Mouse (Mus musculus) midbrain, postnatal 0 days (tissue): ENCODE data around the gene Ergic1. TPM values are rescaled to one million over a fixed set of nuclear protein-coding genes. Genes with fewer than 3 reads are reported as not detected.

Experiments
- ATAC-seq: fragments of 200-750 bp; cut with Nextera tagmentation; 2 replicates; pipeline ENCODE4 v1.8.0; 2017; ENCODE audit warnings: moderate number of reproducible peaks, mild to moderate bottlenecking, moderate TSS enrichment, moderate library complexity; ENCODE audit not compliant: low FRiP score
- DNase-seq: peaks from one replicate; pipeline ENCODE4 v3.0.0-alpha.2; 2015; ENCODE audit warnings: low spot score
- H3K27ac ChIP-seq: fragments of 300-500 bp; sonication (generic); 2 replicates; pipeline ENCODE4 v1.5.1; 2014; ENCODE audit warnings: low read depth, mild to moderate bottlenecking, low read length, mixed read lengths
- H3K27me3 ChIP-seq: fragments of 300-500 bp; sonication (generic); 2 replicates; pipeline ENCODE4 v1.6.1; 2014; ENCODE audit warnings: low read length, control low read depth, mixed read lengths; ENCODE audit not compliant: insufficient read depth
- H3K36me3 ChIP-seq: fragments of 300-500 bp; sonication (generic); 2 replicates; pipeline ENCODE4 v1.6.1; 2014; ENCODE audit warnings: low read length, control low read depth, mixed read lengths; ENCODE audit not compliant: insufficient read depth
- H3K4me1 ChIP-seq: fragments of 300-500 bp; sonication (generic); 2 replicates; pipeline ENCODE4 v1.6.1; 2014; ENCODE audit warnings: mild to moderate bottlenecking, control low read depth, antibody characterized with exemption, low read length, mixed read lengths; ENCODE audit not compliant: insufficient read depth
- H3K4me2 ChIP-seq: fragments of 300-500 bp; sonication (generic); 2 replicates; pipeline ENCODE4 v1.6.1; 2014; ENCODE audit warnings: low read depth, mild to moderate bottlenecking, low read length, mixed read lengths; ENCODE audit not compliant: poor library complexity, severe bottlenecking
- H3K4me3 ChIP-seq: fragments of 300-500 bp; sonication (generic); 2 replicates; pipeline ENCODE4 v1.5.1; 2014; ENCODE audit warnings: low read depth, mild to moderate bottlenecking, low read length, moderate library complexity
- H3K9ac ChIP-seq: fragments of 300-500 bp; sonication (generic); replicated peaks from 2 replicates; pipeline ENCODE4 v1.6.1; 2014; ENCODE audit warnings: mild to moderate bottlenecking, low read length, moderate library complexity, mixed read lengths; ENCODE audit not compliant: poor library complexity, severe bottlenecking
- H3K9me3 ChIP-seq: fragments of 300-500 bp; sonication (generic); 2 replicates; pipeline ENCODE4 v1.6.1; 2016; ENCODE audit warnings: low read length, control low read depth
- CTCF ChIP-seq: IDR thresholded peaks from 2 replicates; pipeline ENCODE4 v1.5.1; 2016; ENCODE audit warnings: antibody characterized with exemption, mild to moderate bottlenecking
- WGBS: fragments of 180-500 bp; shearing (Covaris S2); extraction: QIAGEN DNeasy Blood & Tissue Kit; methylation state at CpG from one replicate; pipeline ENCODE4 v1.1.7; 2014; 5-methylcytosine and 5-hydroxymethylcytosine counted together
- polyA plus RNA-seq: library from polyadenylated mRNA; unstranded; fragments of >200 nt; fragmentation: Nextera tagmentation; extraction: Ambion mirVana; gene quantifications from 2 replicates; pipeline ENCODE4 v1.2.1, GENCODE M21; 2015
- total RNA-seq: library from RNA; depleted of rRNA; stranded (reverse); fragments of >200 nt; gene quantifications from 2 replicates; pipeline ENCODE4 v1.2.3, GENCODE M21; 2014

Ergic1 gene
- total and polyA plus RNA-seq, 2 experiments from 2014 or later = 99.6 to 216 TPM

- Histone ChIP-seq H3K36me3 (peaks cover 72% of the 10 kb centered on the region), H3K4me2 (no peak overlapping the region), H3K4me1 (peaks cover 4% of the 10 kb centered on the region; the same call in 1 of the 2 replicates), H3K9me3 (no peaks in the 10 kb centered on the region), H3K9ac (no peak overlapping the region), H3K4me3 (no peak overlapping the region), H3K27me3 (no peaks in the 10 kb centered on the region), H3K27ac (no peak overlapping the region)
- TF ChIP-seq CTCF = no peak
- DNase-seq (no peak), ATAC-seq (no peak)
- 98% methylated on average over 8 of the region's 8 CpGs for WGBS
Observed at GRCm38 (mm10) chr17:26643456-26643855, 82.2 kb downstream of the Ergic1 start.

GRCm38 (mm10) chr17:26643993-26644392, 82.7 kb downstream of the Ergic1 start:
- no peak overlapping the region for H3K4me3 ChIP-seq
- WGBS = 94% methylated on average over 2 of the region's 2 CpGs
- DNase-seq (no peak), ATAC-seq (0 out of 2 replicates have a peak, but pooled peaks have one; percentile 20)
- no peak overlapping the region for H3K9ac ChIP-seq
- TF ChIP-seq CTCF = no peak
- H3K4me2 ChIP-seq = no peak overlapping the region
- H3K9me3 ChIP-seq = no peaks in the 10 kb centered on the region
- H3K27me3 ChIP-seq = no peaks in the 10 kb centered on the region
- H3K4me1 ChIP-seq = peaks cover 4% of the 10 kb centered on the region; the same call in 1 of the 2 replicates
- peaks cover 72% of the 10 kb centered on the region for H3K36me3 ChIP-seq
- no peak overlapping the region for H3K27ac ChIP-seq

- ATAC-seq = peak; percentile 55
- Histone ChIP-seq H3K4me1 (peaks cover 4% of the 10 kb centered on the region; the same call in 1 of the 2 replicates), H3K9ac (no peak overlapping the region), H3K36me3 (peaks cover 72% of the 10 kb centered on the region), H3K27me3 (no peaks in the 10 kb centered on the region), H3K4me3 (no peak overlapping the region), H3K9me3 (no peaks in the 10 kb centered on the region), H3K4me2 (no peak overlapping the region), H3K27ac (peak overlapping the region; percentile 38; the same call in 1 of the 2 replicates)
- WGBS = 49% methylated on average over 9 of the region's 9 CpGs
- TF ChIP-seq CTCF = no peak
- peak; percentile 85 for DNase-seq
Observed at GRCm38 (mm10) chr17:26644509-26645410, 83.5 kb downstream of the Ergic1 start.

DNA sequence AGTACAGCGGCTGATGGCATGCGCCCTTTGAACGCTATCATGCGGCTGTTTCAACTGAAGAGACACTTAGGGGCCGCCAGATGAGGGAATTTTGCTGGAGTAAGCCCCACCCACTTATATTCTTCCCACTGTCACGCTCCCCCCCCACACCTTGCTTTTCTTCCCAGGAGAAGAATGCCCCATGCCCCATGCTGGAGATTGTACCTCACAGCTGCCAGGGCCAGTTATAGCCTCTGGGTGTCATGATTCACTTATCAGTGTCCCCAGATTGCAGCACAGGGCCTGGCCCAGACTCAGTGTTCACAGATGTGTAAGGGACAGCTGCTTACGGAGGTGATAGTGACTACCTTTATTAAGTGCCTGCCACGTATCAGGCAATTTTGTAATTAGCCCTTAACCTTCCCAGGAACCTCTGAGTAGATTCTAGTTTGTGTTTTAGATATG, 84.1 kb downstream of the Ergic1 start:
- Histone ChIP-seq H3K4me2 (no peak overlapping the region), H3K36me3 (peaks cover 67% of the 10 kb centered on the region), H3K27ac (no peak overlapping the region), H3K9me3 (no peaks in the 10 kb centered on the region), H3K4me3 (no peak overlapping the region), H3K27me3 (no peaks in the 10 kb centered on the region), H3K4me1 (peaks cover 4% of the 10 kb centered on the region; the same call in 1 of the 2 replicates), H3K9ac (no peak overlapping the region)
- DNase-seq (no peak), ATAC-seq (0 out of 2 replicates have a peak, but pooled peaks have one; percentile 5)
- TF ChIP-seq CTCF = no peak
- WGBS = 87% methylated on average over 8 of the region's 8 CpGs

DNA sequence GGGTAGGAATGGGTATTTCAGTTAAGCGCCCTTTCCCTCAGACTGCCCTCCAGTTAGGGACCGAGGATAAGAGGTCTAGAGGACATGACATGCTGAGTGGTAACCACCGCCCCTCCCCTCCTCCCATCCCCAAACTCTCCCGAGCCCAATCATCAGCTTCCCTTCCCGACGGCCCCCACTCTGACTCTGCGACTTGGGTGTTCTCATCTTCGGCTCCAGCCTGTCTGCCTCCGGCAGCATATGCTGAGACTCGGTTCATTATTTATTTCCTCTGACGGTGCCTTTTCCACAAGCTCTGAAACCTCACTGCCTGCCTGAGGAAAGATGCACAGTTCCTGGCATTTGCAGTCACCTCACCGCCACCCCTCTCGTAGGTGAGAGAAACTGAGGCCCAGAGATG, 86.0 kb downstream of the Ergic1 start:
- Histone ChIP-seq H3K36me3 (peaks cover 53% of the 10 kb centered on the region), H3K9ac (no peak overlapping the region), H3K9me3 (no peaks in the 10 kb centered on the region), H3K4me2 (no peak overlapping the region), H3K4me1 (peaks cover 4% of the 10 kb centered on the region; the same call in 1 of the 2 replicates), H3K27ac (no peak overlapping the region), H3K27me3 (no peaks in the 10 kb centered on the region), H3K4me3 (no peak overlapping the region)
- ATAC-seq (no peak), DNase-seq (no peak)
- 84% methylated on average over 13 of the region's 13 CpGs for WGBS
- TF ChIP-seq CTCF = no peak

DNA sequence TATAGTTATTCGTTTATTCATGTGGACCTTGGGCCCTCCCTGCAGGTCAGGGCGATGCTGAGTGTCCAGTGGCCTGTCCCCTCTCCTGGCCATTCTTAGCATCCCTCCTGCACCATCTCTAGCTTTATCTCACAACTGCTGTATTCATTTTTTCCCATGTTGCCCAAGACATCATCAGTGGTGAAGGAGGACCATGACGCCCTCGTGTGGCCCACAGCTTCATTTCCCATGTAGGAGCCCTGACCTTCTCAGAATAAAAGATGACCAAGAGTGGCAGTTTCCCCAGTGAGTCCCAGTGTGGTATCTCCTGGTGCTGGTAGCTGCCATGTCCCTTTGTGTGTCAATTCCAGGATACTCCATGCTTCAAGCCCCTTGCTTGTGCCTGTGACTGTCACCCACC, 88.3 kb downstream of the Ergic1 start:
- WGBS = 86% methylated on average over 4 of the region's 4 CpGs
- Histone ChIP-seq H3K4me3 (no peak overlapping the region), H3K4me2 (no peak overlapping the region), H3K36me3 (peaks cover 34% of the 10 kb centered on the region), H3K4me1 (peaks cover 2% of the 10 kb centered on the region; the same call in 1 of the 2 replicates), H3K27me3 (no peaks in the 10 kb centered on the region), H3K27ac (no peak overlapping the region), H3K9ac (no peak overlapping the region), H3K9me3 (no peaks in the 10 kb centered on the region)
- DNase-seq (no peak), ATAC-seq (no peak)
- TF ChIP-seq CTCF = peak; percentile 56
